Mouse (Mus musculus) heart, adult 2 months (tissue): ENCODE results near the gene Olfr781. TPM values are rescaled to one million over a fixed set of nuclear protein-coding genes. Genes with fewer than 3 reads are reported as not detected.
"Not testable (repeated sequence)": the region's sequence is repeated elsewhere in the genome, so short reads cannot be mapped to it uniquely, and the experiment has no call there.

ENCODE experiments used
- DNase-seq, 2 experiments: peaks; one replicate each; pipeline ENCODE4 v3.0.0; 2021
- H3K27ac ChIP-seq: fragments of 200-600 bp; 2 replicates; pipeline ENCODE4 v1.8.1; 2022
- H3K27me3 ChIP-seq: fragments of 200-500 bp; 2 replicates; pipeline ENCODE4 v1.6.1; 2012; ENCODE audit warnings: mild to moderate bottlenecking, low read length, inconsistent platforms, mixed read lengths; ENCODE audit not compliant: control insufficient read depth, insufficient read depth
- H3K36me3 ChIP-seq: fragments of 200-500 bp; 2 replicates; pipeline ENCODE4 v1.6.1; 2012; ENCODE audit warnings: low read length, inconsistent platforms; ENCODE audit not compliant: control insufficient read depth, insufficient read depth
- H3K4me1 ChIP-seq: fragments of 200-500 bp; 2 replicates; pipeline ENCODE4 v1.6.1; 2011; ENCODE audit warnings: low read length; ENCODE audit not compliant: control insufficient read depth, insufficient read depth
- H3K4me3 ChIP-seq: fragments of 200-600 bp; 2 replicates; pipeline ENCODE4 v1.8.1; 2022
- H3K79me2 ChIP-seq: fragments of 200-500 bp; replicated peaks from 2 replicates; pipeline ENCODE4 v1.6.1; 2012; ENCODE audit warnings: mild to moderate bottlenecking, inconsistent platforms, low read length, moderate library complexity, mixed read lengths; ENCODE audit not compliant: control insufficient read depth, insufficient read depth
- H3K9ac ChIP-seq: fragments of 200-500 bp; 2 replicates; pipeline ENCODE4 v1.6.1; 2012; ENCODE audit warnings: low read depth, mild to moderate bottlenecking, control low read depth, inconsistent platforms, low read length, mixed read lengths
- CTCF ChIP-seq: fragments of 200-600 bp; IDR thresholded peaks from 2 replicates; pipeline ENCODE4 v1.8.1; 2022; ENCODE audit warnings: antibody characterized with exemption, mild to moderate bottlenecking, moderate library complexity
- EP300 ChIP-seq: fragments of 200-500 bp; IDR thresholded peaks from 2 replicates; pipeline ENCODE4 v1.6.1; 2011; ENCODE audit warnings: low read depth, low read length, control low read depth; ENCODE audit not compliant: insufficient read depth
- POLR2A ChIP-seq: fragments of 200-500 bp; IDR thresholded peaks from 2 replicates; pipeline ENCODE4 v1.6.1; 2011; ENCODE audit warnings: mild to moderate bottlenecking, low read depth, low read length, control low read depth; ENCODE audit not compliant: insufficient read depth
- WGBS: fragments of 180-500 bp; shearing (Covaris S2); methylation state at CpG from one replicate; pipeline ENCODE4 v1.1.7; 2018; 5-methylcytosine and 5-hydroxymethylcytosine counted together
- intact Hi-C: fragments of 180-260 bp; cut with DNase I; formaldehyde crosslinking; loops from one replicate; pipeline ENCODE4 v1.15.1; 2025
- long read RNA-seq: library from polyadenylated mRNA; stranded (forward); transcript quantifications from one replicate; pipeline ENCODE4 v2.0.0, GENCODE M21; 2021
- polyA plus RNA-seq: library from polyadenylated mRNA; depleted of rRNA; stranded (reverse); fragments of >200 nt; gene quantifications from 2 replicates; pipeline ENCODE4 v1.2.3, GENCODE M21; 2012; rRNA removed
- total RNA-seq, 2 experiments: library from RNA; stranded (reverse); gene quantifications; 2 replicates each; pipeline ENCODE4 v1.2.3; 2021

Olfr781 gene
- not detected for total RNA-seq
- not detected in 2 replicates for polyA plus RNA-seq
- long read RNA-seq: 0 reads

DNA sequence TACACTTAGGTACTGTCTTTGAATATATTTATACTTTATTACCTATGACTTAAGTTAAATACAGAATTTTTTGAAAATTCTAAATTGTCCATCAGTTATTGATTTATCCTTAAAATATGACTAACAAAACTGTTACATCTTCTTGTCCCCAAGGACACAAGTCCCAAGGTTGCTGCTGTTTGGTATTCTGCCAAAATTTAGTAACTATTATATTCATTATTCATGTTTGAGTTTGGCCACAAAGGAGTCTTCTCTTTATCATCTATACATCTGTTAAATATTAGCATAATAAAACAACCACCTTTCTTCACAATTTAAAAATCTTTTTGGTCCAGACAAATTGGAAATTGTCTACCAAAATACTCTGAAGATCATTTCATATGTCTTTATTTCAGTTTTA is at the start of gene Olfr781:
Gene Olfr781 (plus strand): TSS at position 301 of the 400 bp plus-strand sequence.
- H3K79me2 ChIP-seq: no peaks in the 10 kb centered on the region
- no peaks in the 10 kb centered on the region for H3K36me3 ChIP-seq
- TF ChIP-seq POLR2A: no peak
- no peak for TF ChIP-seq EP300
- TF ChIP-seq CTCF: no peak
- H3K27ac ChIP-seq: no peak within 1 kb of the TSS
- H3K4me3 ChIP-seq: no peak within 1 kb of the TSS
- no peak for DNase-seq
- intact Hi-C loops: no loop called here
- no peaks in the 10 kb centered on the region for H3K27me3 ChIP-seq
- no peaks in the 10 kb centered on the region for H3K4me1 ChIP-seq
- H3K9ac ChIP-seq: no peak within 1 kb of the TSS

DNA sequence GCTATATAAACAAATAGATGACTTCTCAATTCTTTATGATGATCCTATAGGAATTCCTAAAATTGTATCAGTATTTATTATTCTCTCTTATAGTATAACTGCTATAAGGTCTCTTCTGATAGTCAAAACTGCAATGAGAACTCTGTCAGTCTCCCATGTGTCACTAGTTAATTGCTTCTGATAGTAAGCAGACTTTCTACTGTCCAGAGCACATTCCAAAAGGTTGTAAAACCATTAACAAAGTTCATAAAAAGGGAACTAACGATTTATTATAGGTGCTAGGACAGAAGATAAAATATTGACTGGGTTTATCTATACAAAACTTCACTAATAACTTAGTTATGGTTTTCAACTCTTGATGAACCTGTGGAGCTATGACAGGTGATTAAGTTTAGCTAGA is 15.7 kb upstream of the Olfr781 start:
- H3K27ac ChIP-seq, H3K79me2 ChIP-seq, H3K4me1 ChIP-seq, H3K36me3 ChIP-seq, intact Hi-C loops, DNase-seq, H3K27me3 ChIP-seq, H3K4me3 ChIP-seq, H3K9ac ChIP-seq: not testable (repeated sequence)
- 26% methylated on average over 1 of the region's 1 CpGs for WGBS

DNA sequence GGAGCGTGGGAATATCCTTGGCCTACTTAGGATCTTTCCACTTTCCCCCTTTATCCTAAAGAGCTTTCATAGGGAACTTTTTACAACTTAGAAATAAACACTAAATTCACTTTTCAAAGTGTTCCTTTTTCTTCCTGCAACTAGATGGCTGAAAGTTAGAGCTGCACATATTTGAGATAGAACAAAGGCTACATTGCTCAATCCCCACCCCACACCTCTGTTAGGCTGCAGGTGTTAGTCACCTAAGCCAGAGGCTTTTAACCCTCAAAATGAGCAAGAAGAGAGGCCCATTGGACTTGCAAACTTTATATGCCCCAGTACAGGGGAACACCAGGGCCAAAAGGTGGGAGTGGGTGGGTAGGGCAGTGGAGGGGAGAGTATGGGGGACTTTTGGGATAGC is 15.1 kb upstream of the Olfr781 start:
- intact Hi-C loops, H3K27ac ChIP-seq, H3K9ac ChIP-seq, H3K79me2 ChIP-seq, H3K4me3 ChIP-seq, H3K27me3 ChIP-seq, H3K4me1 ChIP-seq, DNase-seq, H3K36me3 ChIP-seq: not testable (repeated sequence)
- WGBS: no CpG with 5 or more reads among the region's 1 CpGs

GRCm38 (mm10) chr10:129317817-129318216 is 10.8 kb upstream of the Olfr781 start, which contains the start of gene Olfr780:
Gene Olfr780 (plus strand): TSS chr10:129318117.
- Histone ChIP-seq H3K27ac (no peak within 1 kb of the TSS), H3K9ac (no peak within 1 kb of the TSS), H3K4me3 (no peak within 1 kb of the TSS), H3K4me1 (no peaks in the 10 kb centered on the region), H3K36me3 (no peaks in the 10 kb centered on the region), H3K79me2 (no peaks in the 10 kb centered on the region), H3K27me3 (no peaks in the 10 kb centered on the region)
- DNase-seq: no peak
- intact Hi-C loops: no loop called here
- no peak for TF ChIP-seq POLR2A
- no peak for TF ChIP-seq CTCF
- no peak for TF ChIP-seq EP300
- WGBS: 56% methylated on average over 3 of the region's 3 CpGs

- no peaks in the 10 kb centered on the region for H3K36me3 ChIP-seq
- intact Hi-C loops: no loop called here
- no peak within 1 kb of the TSS for H3K9ac ChIP-seq
- 85% methylated on average over 3 of the region's 3 CpGs for WGBS
- TF ChIP-seq CTCF (no peak), EP300 (no peak), POLR2A (no peak)
- H3K4me1 ChIP-seq: no peaks in the 10 kb centered on the region
- no peak within 1 kb of the TSS for H3K4me3 ChIP-seq
- DNase-seq: no peak
- no peaks in the 10 kb centered on the region for H3K79me2 ChIP-seq
- no peak within 1 kb of the TSS for H3K27ac ChIP-seq
- no peaks in the 10 kb centered on the region for H3K27me3 ChIP-seq
Measured at GRCm38 (mm10) chr10:129348550-129348949, 19.9 kb downstream of the Olfr781 start, which contains the start of gene Olfr782. Gene Olfr782 (plus strand): TSS chr10:129348850.

DNA sequence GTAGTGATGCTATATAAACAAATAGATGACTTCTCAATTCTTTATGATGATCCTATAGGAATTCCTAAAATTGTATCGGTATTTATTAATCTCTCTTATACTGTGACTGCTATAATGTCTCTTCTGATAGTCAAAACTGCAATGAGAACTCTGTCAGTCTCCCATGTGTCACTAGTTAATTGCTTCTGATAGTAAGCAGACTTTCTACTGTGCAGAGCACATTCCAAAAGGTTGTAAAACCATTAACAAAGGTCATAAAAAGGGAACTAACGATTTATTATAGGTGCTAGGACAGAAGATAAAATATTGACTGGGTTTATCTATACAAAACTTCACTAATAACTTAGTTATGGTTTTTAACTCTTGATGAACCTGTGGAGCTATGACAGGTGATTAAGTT is 23.8 kb downstream of the Olfr781 start:
- WGBS: 42% methylated on average over 2 of the region's 2 CpGs
- intact Hi-C loops: loop anchor here (2.0 kb wide), 1 partner anchor 38 kb away; no protein-coding TSS in a partner anchor
- H3K27ac ChIP-seq, H3K4me3 ChIP-seq, H3K27me3 ChIP-seq, DNase-seq, H3K4me1 ChIP-seq, H3K79me2 ChIP-seq, H3K36me3 ChIP-seq, H3K9ac ChIP-seq: not testable (repeated sequence)

DNA sequence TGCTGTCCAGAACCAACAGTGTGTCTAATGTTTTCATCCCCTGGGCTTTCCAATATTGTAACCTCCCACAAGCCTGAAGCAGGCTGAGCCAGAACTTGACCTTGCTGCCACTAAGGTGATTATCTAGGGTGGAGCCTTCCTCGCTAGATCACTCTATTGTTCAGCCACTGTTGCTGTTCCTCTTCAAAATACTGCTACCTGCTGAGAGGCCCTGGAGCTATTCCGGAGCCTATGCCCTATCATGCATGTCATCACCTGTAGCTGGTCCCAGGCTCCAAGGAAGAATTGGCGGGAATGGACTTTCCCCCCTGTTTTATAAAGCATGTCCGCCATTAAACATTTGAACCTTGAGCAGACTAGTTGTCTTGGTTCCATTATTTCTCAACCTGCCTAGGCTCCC is 27.8 kb downstream of the Olfr781 start:
- DNase-seq, intact Hi-C loops, H3K4me3 ChIP-seq, H3K4me1 ChIP-seq, H3K27me3 ChIP-seq, H3K79me2 ChIP-seq, H3K27ac ChIP-seq, H3K36me3 ChIP-seq, H3K9ac ChIP-seq: not testable (repeated sequence)
- WGBS: 66% methylated on average over 4 of the region's 4 CpGs
